Mouse (Mus musculus): ENCODE measurements around the gene Rabggta. TPM values are rescaled to one million over a fixed set of nuclear protein-coding genes. Genes with fewer than 3 reads are reported as not detected.

Gene Rabggta
- total and polyA plus RNA-seq, 2 experiments from 2014 or later = 61.9 to 94.5 TPM

- H3K4me3 ChIP-seq (ENCODE audit: low read depth, low read length) = no peak overlapping the region
- peaks cover 35% of the 10 kb centered on the region for H3K36me3 ChIP-seq (ENCODE audit: insufficient read depth, low read length)
- ATAC-seq (ENCODE audit: low FRiP score) (no peak), DNase-seq (ENCODE audit: low spot score) (no peak)
- TF ChIP-seq CTCF (IDR thresholded peaks at IDR 0.05) = no peak
- H3K27ac ChIP-seq (ENCODE audit: low read depth, low read length) = no peak overlapping the region
- no peaks in the 10 kb centered on the region for H3K9me3 ChIP-seq (ENCODE audit: low read length)
- 94% methylated on average over 4 of the region's 4 CpGs for WGBS
- no peak overlapping the region for H3K9ac ChIP-seq (replicated peaks; ENCODE audit: low read length, poor library complexity, severe bottlenecking)
- H3K27me3 ChIP-seq (ENCODE audit: insufficient read depth, low read length) = no peaks in the 10 kb centered on the region
- H3K4me2 ChIP-seq (ENCODE audit: low read depth, low read length, poor library complexity, severe bottlenecking) = no peak overlapping the region
- no peaks in the 10 kb centered on the region for H3K4me1 ChIP-seq (ENCODE audit: insufficient read depth, low read length)
Measured at GRCm38 (mm10) chr14:55677615-55678014, 44.4 kb downstream of the Rabggta start.

GRCm38 (mm10) chr14:55672741-55673060 is 49.4 kb downstream of the Rabggta start:
- ATAC-seq (ENCODE audit: low FRiP score) (no peak), DNase-seq (ENCODE audit: low spot score) (no peak)
- Histone ChIP-seq H3K27me3 (ENCODE audit: insufficient read depth, low read length) (no peaks in the 10 kb centered on the region), H3K4me1 (ENCODE audit: insufficient read depth, low read length) (no peaks in the 10 kb centered on the region; the same call in 1 of the 2 replicates), H3K27ac (ENCODE audit: low read depth, low read length) (no peak overlapping the region), H3K9me3 (ENCODE audit: low read length) (no peaks in the 10 kb centered on the region), H3K4me2 (ENCODE audit: low read depth, low read length, poor library complexity, severe bottlenecking) (peak overlapping the region; percentile 81), H3K4me3 (ENCODE audit: low read depth, low read length) (peak overlapping the region; percentile 58), H3K9ac (replicated peaks; ENCODE audit: low read length, poor library complexity, severe bottlenecking) (no peak overlapping the region), H3K36me3 (ENCODE audit: insufficient read depth, low read length) (peaks cover 17% of the 10 kb centered on the region; the same call in 1 of the 2 replicates)
- no peak for TF ChIP-seq CTCF (IDR thresholded peaks at IDR 0.05)
- 82% methylated on average over 7 of the region's 7 CpGs for WGBS

- ATAC-seq (ENCODE audit: low FRiP score) (peak; percentile 95), DNase-seq (ENCODE audit: low spot score) (peak; percentile 98)
- Histone ChIP-seq H3K4me3 (ENCODE audit: low read depth, low read length) (peak within 1 kb of the TSS; percentile 58), H3K4me2 (ENCODE audit: low read depth, low read length, poor library complexity, severe bottlenecking) (peak within 1 kb of the TSS; percentile 81), H3K27me3 (ENCODE audit: insufficient read depth, low read length) (no peaks in the 10 kb centered on the region), H3K27ac (ENCODE audit: low read depth, low read length) (peak within 1 kb of the TSS; percentile 94), H3K9ac (replicated peaks; ENCODE audit: low read length, poor library complexity, severe bottlenecking) (peak within 1 kb of the TSS; percentile 90), H3K9me3 (ENCODE audit: low read length) (no peaks in the 10 kb centered on the region), H3K4me1 (ENCODE audit: insufficient read depth, low read length) (no peaks in the 10 kb centered on the region; the same call in 1 of the 2 replicates), H3K36me3 (ENCODE audit: insufficient read depth, low read length) (peaks cover 13% of the 10 kb centered on the region; the same call in 1 of the 2 replicates)
- 1% methylated on average over 38 of the region's 38 CpGs for WGBS
- TF ChIP-seq CTCF (IDR thresholded peaks at IDR 0.05) = no peak
Measured at GRCm38 (mm10) chr14:55671833-55672740, 50.0 kb downstream of the Rabggta start, which contains the start of the genes Gmpr2 and Nedd8. Gmpr2 (plus strand) TSS chr14:55671941. Nedd8 (minus strand) TSS chr14:55672124.

- WGBS = 0% methylated on average over 12 of the region's 12 CpGs
- H3K9me3 ChIP-seq (ENCODE audit: low read length) = no peaks in the 10 kb centered on the region
- H3K4me2 ChIP-seq (ENCODE audit: low read depth, low read length, poor library complexity, severe bottlenecking) = peak overlapping the region; percentile 81
- peak overlapping the region; percentile 94 for H3K27ac ChIP-seq (ENCODE audit: low read depth, low read length)
- H3K36me3 ChIP-seq (ENCODE audit: insufficient read depth, low read length) = peaks cover 11% of the 10 kb centered on the region; the same call in 1 of the 2 replicates
- no peaks in the 10 kb centered on the region for H3K27me3 ChIP-seq (ENCODE audit: insufficient read depth, low read length)
- H3K9ac ChIP-seq (replicated peaks; ENCODE audit: low read length, poor library complexity, severe bottlenecking) = peak overlapping the region; percentile 90
- H3K4me1 ChIP-seq (ENCODE audit: insufficient read depth, low read length) = no peaks in the 10 kb centered on the region; the same call in 1 of the 2 replicates
- ATAC-seq (ENCODE audit: low FRiP score) (peak; percentile 61), DNase-seq (ENCODE audit: low spot score) (peak; percentile 53)
- H3K4me3 ChIP-seq (ENCODE audit: low read depth, low read length) = peak overlapping the region; percentile 58
- TF ChIP-seq CTCF (IDR thresholded peaks at IDR 0.05) = peak; percentile 24
Measured at GRCm38 (mm10) chr14:55671486-55671832, 50.6 kb downstream of the Rabggta start.

Other genes starting within 250 kb of the Rabggta start
Only the 30 nearest of the 37 such genes appear.
- gene Dcaf11, start 162.3 kb downstream of the Rabggta start, total RNA-seq (2014; rRNA removed) = 98.3 and 103 TPM in 2 replicates
- 102 and 114 TPM in 2 replicates for gene Dcaf11, start 162.3 kb downstream of the Rabggta start, polyA plus RNA-seq (2015; fragmentation: Nextera tagmentation; extraction: Ambion mirVana)
- 5.4 TPM in 1 of 2 replicates, not detected in the other for gene A730061H03Rik, start 161.9 kb downstream of the Rabggta start, total RNA-seq (2014; rRNA removed)
- 0.69 TPM in 1 of 2 replicates, not detected in the other for gene A730061H03Rik, start 161.9 kb downstream of the Rabggta start, polyA plus RNA-seq (2015; fragmentation: Nextera tagmentation; extraction: Ambion mirVana)
- 0.33 and 0.80 TPM in 2 replicates for gene Fitm1, start 146.6 kb downstream of the Rabggta start, total RNA-seq (2014; rRNA removed)
- gene Fitm1, start 146.6 kb downstream of the Rabggta start, polyA plus RNA-seq (2015; fragmentation: Nextera tagmentation; extraction: Ambion mirVana) = 0.16 and 0.17 TPM in 2 replicates
- 119 and 147 TPM in 2 replicates for gene Psme1, start 144.1 kb downstream of the Rabggta start, total RNA-seq (2014; rRNA removed)
- gene Psme1, start 144.1 kb downstream of the Rabggta start, polyA plus RNA-seq (2015; fragmentation: Nextera tagmentation; extraction: Ambion mirVana) = 268 and 288 TPM in 2 replicates
- gene Emc9, start 137.0 kb downstream of the Rabggta start, total RNA-seq (2014; rRNA removed) = 36.3 and 38.9 TPM in 2 replicates
- 74.3 and 78.8 TPM in 2 replicates for gene Emc9, start 137.0 kb downstream of the Rabggta start, polyA plus RNA-seq (2015; fragmentation: Nextera tagmentation; extraction: Ambion mirVana)
- gene Psme2, start 131.2 kb downstream of the Rabggta start, total RNA-seq (2014; rRNA removed) = 62.8 and 69.6 TPM in 2 replicates
- gene Psme2, start 131.2 kb downstream of the Rabggta start, polyA plus RNA-seq (2015; fragmentation: Nextera tagmentation; extraction: Ambion mirVana) = 157 and 184 TPM in 2 replicates
- gene Rnf31, start 130.6 kb downstream of the Rabggta start, total RNA-seq (2014; rRNA removed) = 19.8 and 26.7 TPM in 2 replicates
- gene Rnf31, start 130.6 kb downstream of the Rabggta start, polyA plus RNA-seq (2015; fragmentation: Nextera tagmentation; extraction: Ambion mirVana) = 20.4 and 23.0 TPM in 2 replicates
- gene Irf9, start 118.7 kb downstream of the Rabggta start, total RNA-seq (2014; rRNA removed) = 17.1 and 18.2 TPM in 2 replicates
- gene Irf9, start 118.7 kb downstream of the Rabggta start, polyA plus RNA-seq (2015; fragmentation: Nextera tagmentation; extraction: Ambion mirVana) = 7.4 and 8.3 TPM in 2 replicates
- gene Rec8, start 104.2 kb downstream of the Rabggta start, total RNA-seq (2014; rRNA removed) = 6.0 and 11.1 TPM in 2 replicates
- gene Rec8, start 104.2 kb downstream of the Rabggta start, polyA plus RNA-seq (2015; fragmentation: Nextera tagmentation; extraction: Ambion mirVana) = 7.6 and 8.7 TPM in 2 replicates
- gene Ipo4, start 86.3 kb downstream of the Rabggta start, total RNA-seq (2014; rRNA removed) = 109 and 122 TPM in 2 replicates
- gene Ipo4, start 86.3 kb downstream of the Rabggta start, polyA plus RNA-seq (2015; fragmentation: Nextera tagmentation; extraction: Ambion mirVana) = 104 and 112 TPM in 2 replicates
- gene Gm49378, start 84.4 kb downstream of the Rabggta start, total RNA-seq (2014; rRNA removed) = 6.3 and 6.7 TPM in 2 replicates
- 2.3 and 2.8 TPM in 2 replicates for gene Gm49378, start 84.4 kb downstream of the Rabggta start, polyA plus RNA-seq (2015; fragmentation: Nextera tagmentation; extraction: Ambion mirVana)
- 47.7 and 60.3 TPM in 2 replicates for gene Tm9sf1, start 78.5 kb downstream of the Rabggta start, total RNA-seq (2014; rRNA removed)
- 48.2 and 54.3 TPM in 2 replicates for gene Tm9sf1, start 78.5 kb downstream of the Rabggta start, polyA plus RNA-seq (2015; fragmentation: Nextera tagmentation; extraction: Ambion mirVana)
- 0.14 and 0.16 TPM in 2 replicates for gene Tssk4, start 72.1 kb downstream of the Rabggta start, total RNA-seq (2014; rRNA removed)
- gene Tssk4, start 72.1 kb downstream of the Rabggta start, polyA plus RNA-seq (2015; fragmentation: Nextera tagmentation; extraction: Ambion mirVana) = 0.28 and 0.36 TPM in 2 replicates
- 46.7 and 53.7 TPM in 2 replicates for gene Mdp1, start 61.8 kb downstream of the Rabggta start, total RNA-seq (2014; rRNA removed)
- gene Mdp1, start 61.8 kb downstream of the Rabggta start, polyA plus RNA-seq (2015; fragmentation: Nextera tagmentation; extraction: Ambion mirVana) = 77.9 and 82.2 TPM in 2 replicates
- 19.9 and 24.4 TPM in 2 replicates for gene Gmpr2, start 50.3 kb downstream of the Rabggta start, total RNA-seq (2014; rRNA removed)
- 35.5 and 36.7 TPM in 2 replicates for gene Gmpr2, start 50.3 kb downstream of the Rabggta start, polyA plus RNA-seq (2015; fragmentation: Nextera tagmentation; extraction: Ambion mirVana)
- gene Nedd8, start 50.1 kb downstream of the Rabggta start, total RNA-seq (2014; rRNA removed) = 129 and 133 TPM in 2 replicates
- gene Nedd8, start 50.1 kb downstream of the Rabggta start, polyA plus RNA-seq (2015; fragmentation: Nextera tagmentation; extraction: Ambion mirVana) = 569 and 590 TPM in 2 replicates
- 14.6 and 15.7 TPM in 2 replicates for gene Tinf2, start 40.4 kb downstream of the Rabggta start, total RNA-seq (2014; rRNA removed)
- gene Tinf2, start 40.4 kb downstream of the Rabggta start, polyA plus RNA-seq (2015; fragmentation: Nextera tagmentation; extraction: Ambion mirVana) = 19.9 and 23.6 TPM in 2 replicates
- 0.16 and 0.38 TPM in 2 replicates for gene Tgm1, start 8.3 kb downstream of the Rabggta start, total RNA-seq (2014; rRNA removed)
- 0.14 and 0.18 TPM in 2 replicates for gene Tgm1, start 8.3 kb downstream of the Rabggta start, polyA plus RNA-seq (2015; fragmentation: Nextera tagmentation; extraction: Ambion mirVana)
- gene Dhrs1, start 23.4 kb upstream of the Rabggta start, total RNA-seq (2014; rRNA removed) = 75.1 and 94.0 TPM in 2 replicates
- gene Dhrs1, start 23.4 kb upstream of the Rabggta start, polyA plus RNA-seq (2015; fragmentation: Nextera tagmentation; extraction: Ambion mirVana) = 72.0 and 73.3 TPM in 2 replicates
- 22.0 and 30.4 TPM in 2 replicates for gene Nop9, start 23.4 kb upstream of the Rabggta start, total RNA-seq (2014; rRNA removed)
- gene Nop9, start 23.4 kb upstream of the Rabggta start, polyA plus RNA-seq (2015; fragmentation: Nextera tagmentation; extraction: Ambion mirVana) = 17.3 and 17.8 TPM in 2 replicates
- gene Cideb, start 36.2 kb upstream of the Rabggta start, total RNA-seq (2014; rRNA removed) = 0.66 and 2.6 TPM in 2 replicates
- 0.25 and 1.1 TPM in 2 replicates for gene Cideb, start 36.2 kb upstream of the Rabggta start, polyA plus RNA-seq (2015; fragmentation: Nextera tagmentation; extraction: Ambion mirVana)
- 0.38 and 1.6 TPM in 2 replicates for gene Ltb4r2, start 39.2 kb upstream of the Rabggta start, total RNA-seq (2014; rRNA removed)
- 0.43 and 0.60 TPM in 2 replicates for gene Ltb4r2, start 39.2 kb upstream of the Rabggta start, polyA plus RNA-seq (2015; fragmentation: Nextera tagmentation; extraction: Ambion mirVana)
- gene Ltb4r1, start 43.7 kb upstream of the Rabggta start, total RNA-seq (2014; rRNA removed) = 0.88 and 1.8 TPM in 2 replicates
- 0.94 and 1.1 TPM in 2 replicates for gene Ltb4r1, start 43.7 kb upstream of the Rabggta start, polyA plus RNA-seq (2015; fragmentation: Nextera tagmentation; extraction: Ambion mirVana)
- 3.6 and 4.0 TPM in 2 replicates for gene Adcy4, start 61.8 kb upstream of the Rabggta start, total RNA-seq (2014; rRNA removed)
- gene Adcy4, start 61.8 kb upstream of the Rabggta start, polyA plus RNA-seq (2015; fragmentation: Nextera tagmentation; extraction: Ambion mirVana) = 1.7 TPM in 2 replicates
- gene Ripk3, start 66.6 kb upstream of the Rabggta start, total RNA-seq (2014; rRNA removed) = 0.27 TPM in 1 of 2 replicates, not detected in the other
- gene Ripk3, start 66.6 kb upstream of the Rabggta start, polyA plus RNA-seq (2015; fragmentation: Nextera tagmentation; extraction: Ambion mirVana) = 1.3 and 3.0 TPM in 2 replicates
- 9.6 and 12.9 TPM in 2 replicates for gene Nfatc4, start 100.9 kb upstream of the Rabggta start, total RNA-seq (2014; rRNA removed)
- gene Nfatc4, start 100.9 kb upstream of the Rabggta start, polyA plus RNA-seq (2015; fragmentation: Nextera tagmentation; extraction: Ambion mirVana) = 4.2 and 5.2 TPM in 2 replicates
- gene Nynrin, start 131.7 kb upstream of the Rabggta start, total RNA-seq (2014; rRNA removed) = 36.4 and 42.0 TPM in 2 replicates
- gene Nynrin, start 131.7 kb upstream of the Rabggta start, polyA plus RNA-seq (2015; fragmentation: Nextera tagmentation; extraction: Ambion mirVana) = 6.8 and 7.2 TPM in 2 replicates
- gene Cbln3, start 162.1 kb upstream of the Rabggta start, total RNA-seq (2014; rRNA removed) = 0.66 and 1.8 TPM in 2 replicates
- 0.43 and 0.54 TPM in 2 replicates for gene Cbln3, start 162.1 kb upstream of the Rabggta start, polyA plus RNA-seq (2015; fragmentation: Nextera tagmentation; extraction: Ambion mirVana)
- 14.2 and 19.9 TPM in 2 replicates for gene Khnyn, start 162.7 kb upstream of the Rabggta start, total RNA-seq (2014; rRNA removed)
- 6.3 and 6.5 TPM in 2 replicates for gene Khnyn, start 162.7 kb upstream of the Rabggta start, polyA plus RNA-seq (2015; fragmentation: Nextera tagmentation; extraction: Ambion mirVana)
- 143 and 146 TPM in 2 replicates for gene Sdr39u1, start 178.0 kb upstream of the Rabggta start, total RNA-seq (2014; rRNA removed)
- 131 and 162 TPM in 2 replicates for gene Sdr39u1, start 178.0 kb upstream of the Rabggta start, polyA plus RNA-seq (2015; fragmentation: Nextera tagmentation; extraction: Ambion mirVana)

Measured in midbrain, postnatal 0 days (tissue).